Mouse (Mus musculus) E14TG2a.4 (cell line): ENCODE results near the gene Hspa12a.

Source experiments
- CTCF ChIP-seq: conservative IDR thresholded peaks from 2 replicates; pipeline ENCODE4 v1.5.1; 2014; ENCODE audit warnings: low read length
- POU5F1 ChIP-seq: IDR thresholded peaks from 2 replicates; pipeline ENCODE4 v1.6.1; 2014; ENCODE audit warnings: low read length, borderline replicate concordance

GRCm38 (mm10) chr19:58968731-58969506 lies 25.5 kb upstream of the Hspa12a start:
- TF ChIP-seq CTCF (no peak), POU5F1 (no peak)
